In the genomic region with DNA sequence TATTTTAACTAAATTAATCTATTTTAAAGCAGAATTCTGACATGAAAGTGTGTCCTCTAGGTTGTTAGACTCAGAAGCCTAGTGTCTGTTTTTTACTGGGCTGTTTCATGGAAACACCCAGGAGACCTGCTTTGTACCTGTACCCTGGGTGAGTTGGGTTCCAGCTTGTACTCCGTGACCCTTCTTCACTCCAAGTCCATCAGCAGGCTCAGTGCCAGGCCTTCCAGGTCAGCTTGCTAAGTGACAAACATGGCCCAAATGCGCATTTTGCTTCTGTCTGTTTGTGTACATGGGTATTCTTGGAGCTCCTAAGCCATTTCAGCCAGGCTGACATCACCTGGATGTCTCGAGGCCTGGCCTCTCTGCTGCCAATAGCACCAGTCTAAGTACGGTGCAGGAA, we compare ENCODE assay signal across 18 mouse cellular contexts.
"Had no signal": no experiment of that assay in that cellular context is flagged by ENCODE, and none has a peak within 500 bp of the region (broad histone marks: within the 10 kb centered on the region; RNA-seq: fewer than 3 reads in every experiment).

No protein-coding gene starts in this region.

- H3K27ac ChIP-seq: left cerebral cortex, adult 2 months; liver, embryonic 15.5 days; lung, embryonic 15.5 days; midbrain, embryonic 10.5 days; midbrain, embryonic 13.5 days; neural tube, embryonic 13.5 days had no signal

- DNase-seq: kidney, adult 9 months; kidney, postnatal 14 days; kidney, postnatal 4 days; lung, adult 18-20 months; lung, postnatal 10 days; lung, postnatal 36 days; retina, postnatal 1 day; thymus, adult 18-20 months; thymus, postnatal 4 days had no signal

- H3K4me3 ChIP-seq: left cerebral cortex, adult 2 months; liver, embryonic 15.5 days; lung, embryonic 15.5 days; megakaryocyte, embryonic 14.5 days; midbrain, embryonic 10.5 days; midbrain, embryonic 13.5 days; myocyte; neural tube, embryonic 13.5 days had no signal

- ATAC-seq: midbrain, embryonic 13.5 days; midbrain, embryonic 16.5 days had no signal
